Mouse (Mus musculus) ES-Bruce4 (cell line): ENCODE results near the gene Map4. TPM values are rescaled to one million over a fixed set of nuclear protein-coding genes. Genes with fewer than 3 reads are reported as not detected.

Source experiments
- H3K27ac ChIP-seq: 2 replicates; pipeline ENCODE4 v1.5.1; 2012; ENCODE audit warnings: low read length, inconsistent platforms; ENCODE audit not compliant: insufficient read depth
- H3K27me3 ChIP-seq: 2 replicates; pipeline ENCODE4 v1.6.1; 2012; ENCODE audit warnings: mild to moderate bottlenecking, low read length, inconsistent platforms; ENCODE audit not compliant: control insufficient read depth, poor library complexity, insufficient read depth, severe bottlenecking
- H3K36me3 ChIP-seq: 2 replicates; pipeline ENCODE4 v1.6.1; 2012; ENCODE audit warnings: inconsistent platforms, mild to moderate bottlenecking, low read length, moderate library complexity; ENCODE audit not compliant: control insufficient read depth, poor library complexity, insufficient read depth, severe bottlenecking
- H3K4me1 ChIP-seq: one replicate; pipeline ENCODE4 v1.8.1; 2011; ENCODE audit warnings: low read length; ENCODE audit not compliant: control insufficient read depth, insufficient read depth
- H3K4me3 ChIP-seq: 2 replicates; pipeline ENCODE4 v1.5.1; 2011; ENCODE audit warnings: low read depth, mild to moderate bottlenecking, low read length
- H3K9ac ChIP-seq: 2 replicates; pipeline ENCODE4 v1.6.1; 2012; ENCODE audit warnings: low read depth, mild to moderate bottlenecking, inconsistent platforms; ENCODE audit not compliant: poor library complexity, severe bottlenecking
- H3K9me3 ChIP-seq: replicated peaks from 2 replicates; pipeline ENCODE4 v1.6.1; 2012; ENCODE audit warnings: mild to moderate bottlenecking, low read length, inconsistent platforms; ENCODE audit not compliant: control insufficient read depth, poor library complexity, insufficient read depth, severe bottlenecking
- CTCF ChIP-seq: IDR thresholded peaks from one replicate; pipeline ENCODE4 v1.8.1; 2011; ENCODE audit warnings: low read depth, low read length
- EP300 ChIP-seq: IDR thresholded peaks from 2 replicates; pipeline ENCODE4 v1.6.1; 2011; ENCODE audit warnings: low read depth, low read length; ENCODE audit not compliant: insufficient read depth
- POLR2A ChIP-seq: IDR thresholded peaks from one replicate; pipeline ENCODE4 v1.8.1; 2011; ENCODE audit warnings: low read length; ENCODE audit not compliant: insufficient read depth
- polyA plus RNA-seq: library from polyadenylated mRNA; stranded (reverse); fragments of >200 nt; gene quantifications from 2 replicates; pipeline ENCODE4 v1.2.4, GENCODE M21; 2011; ENCODE audit warnings: low read depth; ENCODE audit not compliant: missing spikeins, insufficient read depth, insufficient read length

The Map4 gene
- polyA plus RNA-seq, 1 experiment, result 161 TPM

DNA sequence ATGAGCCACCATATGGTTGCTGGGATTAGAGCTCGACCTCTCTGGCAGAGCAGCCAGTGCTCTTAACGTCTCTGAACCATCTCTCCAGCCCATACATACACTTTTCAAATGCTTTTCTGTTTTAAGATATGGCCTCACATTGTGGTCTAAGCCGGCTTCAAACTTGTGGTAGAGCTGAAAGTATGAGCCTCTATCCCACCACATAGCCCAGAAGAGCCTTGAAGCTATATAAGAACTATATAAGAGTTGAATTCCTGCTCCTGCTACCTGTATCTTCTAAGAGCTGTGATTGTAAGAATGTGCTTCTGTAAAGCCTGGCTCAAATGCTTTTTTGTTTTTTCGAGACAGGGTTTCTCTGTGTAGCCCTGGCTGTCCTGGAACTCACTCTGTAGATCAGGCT, 18.5 kb downstream of the Map4 start:
- H3K27me3 ChIP-seq, result no peaks in the 10 kb centered on the region
- no peaks in the 10 kb centered on the region for H3K9me3 ChIP-seq
- H3K4me1 ChIP-seq, result peaks cover 2% of the 10 kb centered on the region
- H3K27ac ChIP-seq, result no peak overlapping the region
- H3K36me3 ChIP-seq, result no peaks in the 10 kb centered on the region; the same call in 1 of the 2 replicates
- TF ChIP-seq EP300, result no peak
- no peak for TF ChIP-seq CTCF
- TF ChIP-seq POLR2A, result no peak
- no peak overlapping the region for H3K9ac ChIP-seq
- no peak overlapping the region for H3K4me3 ChIP-seq

DNA sequence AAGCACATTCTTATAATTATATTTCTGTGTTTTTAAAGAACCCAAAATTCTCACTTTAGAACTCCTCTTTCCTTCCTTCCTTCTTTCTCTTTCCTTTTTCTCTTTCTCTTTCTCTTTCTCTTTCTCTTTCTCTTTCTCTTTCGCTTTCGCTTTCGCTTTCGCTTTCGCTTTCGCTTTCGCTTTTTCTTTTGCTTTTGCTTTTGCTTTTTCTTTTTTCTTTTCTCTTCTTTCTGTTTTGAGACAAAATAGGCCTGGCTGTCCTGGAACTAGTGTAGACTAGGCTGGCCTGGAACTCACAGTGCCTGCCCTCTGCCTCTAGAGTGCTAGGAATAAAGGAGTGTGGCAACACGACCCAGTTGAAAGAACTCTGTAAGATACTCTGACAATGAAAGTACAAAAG, 22.3 kb downstream of the Map4 start:
- no peak for TF ChIP-seq EP300
- TF ChIP-seq CTCF, result no peak
- TF ChIP-seq POLR2A, result no peak
- H3K36me3 ChIP-seq, result no peaks in the 10 kb centered on the region; the same call in 1 of the 2 replicates
- no peak overlapping the region for H3K27ac ChIP-seq
- H3K9me3 ChIP-seq, result no peaks in the 10 kb centered on the region
- no peak overlapping the region for H3K4me3 ChIP-seq
- no peaks in the 10 kb centered on the region for H3K27me3 ChIP-seq
- peaks cover 2% of the 10 kb centered on the region for H3K4me1 ChIP-seq
- H3K9ac ChIP-seq, result no peak overlapping the region

DNA sequence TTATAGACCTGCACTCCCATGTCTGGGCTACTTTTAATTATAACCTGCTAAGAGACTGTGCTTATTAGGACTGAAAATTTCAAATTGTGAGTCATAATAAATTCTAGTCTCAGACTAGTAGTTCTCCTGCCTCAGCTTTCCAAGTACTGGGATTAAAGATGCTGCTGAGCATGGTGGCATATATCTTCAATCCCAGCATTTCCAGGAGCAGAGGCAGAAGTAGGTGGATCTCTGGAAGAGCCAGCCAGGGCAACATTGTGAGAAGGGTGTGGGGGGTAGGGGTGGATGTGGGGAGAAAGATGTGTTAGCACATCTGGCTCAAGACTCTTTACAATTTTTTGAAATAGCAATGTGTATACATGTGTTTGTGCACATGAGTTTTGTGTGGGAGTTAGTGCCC, 23.4 kb downstream of the Map4 start:
- Histone ChIP-seq H3K4me3 (no peak overlapping the region), H3K9ac (no peak overlapping the region), H3K9me3 (no peaks in the 10 kb centered on the region), H3K4me1 (peaks cover 2% of the 10 kb centered on the region), H3K27me3 (no peaks in the 10 kb centered on the region), H3K27ac (no peak overlapping the region), H3K36me3 (no peaks in the 10 kb centered on the region; the same call in 1 of the 2 replicates)
- TF ChIP-seq POLR2A (no peak), EP300 (no peak), CTCF (no peak)

DNA sequence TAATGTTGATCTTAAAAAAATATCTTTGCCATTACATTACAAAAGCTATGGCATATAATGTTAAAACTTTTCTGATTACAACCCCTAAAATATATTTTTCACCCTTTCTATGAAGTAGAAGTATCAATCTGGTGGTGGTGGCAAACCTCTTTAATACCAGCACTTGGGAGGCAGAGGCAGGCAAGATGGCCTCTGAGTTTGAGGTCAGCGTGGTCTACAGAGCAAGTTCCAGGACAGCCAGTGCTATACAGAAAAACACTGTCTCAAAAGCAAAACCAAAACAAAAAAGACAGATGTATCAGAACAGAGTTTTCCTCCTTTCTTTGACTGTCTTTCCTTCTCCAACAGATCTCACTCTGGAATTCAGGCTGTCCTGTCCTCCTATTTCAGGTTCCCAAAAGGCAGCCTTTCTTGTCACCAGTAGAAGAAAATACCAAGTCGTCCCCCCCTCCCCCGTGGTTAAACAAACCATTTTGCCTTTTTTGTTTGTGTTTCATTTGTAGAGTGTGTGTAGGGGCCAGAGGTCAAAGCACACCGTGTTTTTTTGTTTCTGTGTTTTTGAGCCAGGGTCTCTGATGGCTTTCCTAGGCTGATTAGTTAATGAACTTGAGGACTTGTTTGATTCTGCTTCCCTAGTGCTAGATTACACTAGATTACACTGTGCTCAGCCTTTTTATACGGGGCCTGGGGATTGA, 28.3 kb downstream of the Map4 start:
- no peaks in the 10 kb centered on the region for H3K36me3 ChIP-seq
- no peaks in the 10 kb centered on the region for H3K27me3 ChIP-seq
- H3K27ac ChIP-seq, result no peak overlapping the region; the same call in 1 of the 2 replicates
- no peak overlapping the region for H3K9ac ChIP-seq
- no peak overlapping the region for H3K4me3 ChIP-seq
- H3K9me3 ChIP-seq, result no peaks in the 10 kb centered on the region
- peaks cover 2% of the 10 kb centered on the region for H3K4me1 ChIP-seq
- no peak for TF ChIP-seq EP300

DNA sequence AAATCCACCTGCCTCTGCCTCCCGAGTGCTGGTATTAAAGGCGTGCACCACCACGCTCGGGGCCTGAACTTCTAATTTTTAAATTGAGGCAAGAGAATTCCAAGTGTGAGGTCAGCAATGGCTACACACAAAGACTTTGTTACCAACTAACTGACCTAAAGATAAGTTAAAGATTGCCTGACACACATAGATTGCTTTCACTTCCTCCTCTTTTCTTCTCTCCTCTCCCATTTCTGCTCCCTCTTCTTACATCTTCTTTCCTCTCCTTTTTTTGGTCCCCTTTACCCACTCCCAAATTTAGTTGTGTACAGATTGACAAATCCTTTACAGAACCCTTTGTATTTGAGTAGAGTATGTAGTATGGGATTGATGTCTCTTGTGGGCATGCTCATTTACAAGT, 29.3 kb downstream of the Map4 start:
- no peak overlapping the region for H3K9ac ChIP-seq
- TF ChIP-seq EP300, result no peak
- no peak for TF ChIP-seq POLR2A
- TF ChIP-seq CTCF, result no peak

DNA sequence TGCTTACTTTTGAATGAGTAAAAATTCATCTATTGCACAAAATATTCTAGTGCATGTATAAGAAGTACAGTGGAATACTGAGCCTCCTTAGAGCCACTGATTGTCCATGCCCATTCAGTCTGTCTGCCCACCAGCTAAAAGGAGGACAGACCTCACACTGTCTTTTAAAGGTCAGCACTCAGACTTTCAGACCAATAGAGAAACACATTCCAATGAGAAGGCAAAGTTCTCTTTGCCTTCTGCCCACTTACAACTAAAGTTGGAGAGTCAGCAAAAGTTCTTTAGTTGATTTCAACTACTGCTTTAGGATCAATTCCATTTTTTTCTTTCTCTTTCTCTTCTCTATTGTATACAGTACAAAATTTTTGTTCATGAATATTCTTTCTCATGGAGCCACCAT, 33.5 kb downstream of the Map4 start:
- no peaks in the 10 kb centered on the region for H3K9me3 ChIP-seq
- no peak for TF ChIP-seq POLR2A
- no peak for TF ChIP-seq EP300
- TF ChIP-seq CTCF, result no peak
- no peaks in the 10 kb centered on the region for H3K36me3 ChIP-seq
- H3K4me3 ChIP-seq, result no peak overlapping the region
- no peak overlapping the region for H3K27ac ChIP-seq
- H3K27me3 ChIP-seq, result no peaks in the 10 kb centered on the region
- H3K4me1 ChIP-seq, result no peaks in the 10 kb centered on the region
- H3K9ac ChIP-seq, result no peak overlapping the region

More for the DNA sequence above, 29.3 kb downstream of the Map4 start:
- Histone ChIP-seq H3K4me3 (no peak overlapping the region), H3K4me1 (no peaks in the 10 kb centered on the region), H3K27me3 (no peaks in the 10 kb centered on the region), H3K36me3 (no peaks in the 10 kb centered on the region), H3K27ac (no peak overlapping the region), H3K9me3 (no peaks in the 10 kb centered on the region)
